Mouse (Mus musculus) cerebellum, adult 2 months (tissue): ENCODE data around the gene Lrrc8a.

Experiments used
- CTCF ChIP-seq: fragments of 200-500 bp; IDR thresholded peaks from 2 replicates; pipeline ENCODE4 v1.5.1; 2011; ENCODE audit warnings: low read depth, mild to moderate bottlenecking, control low read depth, low read length, moderate library complexity, borderline replicate concordance; ENCODE audit not compliant: insufficient read depth
- POLR2A ChIP-seq: fragments of 200-500 bp; IDR thresholded peaks from 2 replicates; pipeline ENCODE4 v1.6.1; 2011; ENCODE audit warnings: low read length, control low read depth, borderline replicate concordance; ENCODE audit not compliant: insufficient read depth

DNA sequence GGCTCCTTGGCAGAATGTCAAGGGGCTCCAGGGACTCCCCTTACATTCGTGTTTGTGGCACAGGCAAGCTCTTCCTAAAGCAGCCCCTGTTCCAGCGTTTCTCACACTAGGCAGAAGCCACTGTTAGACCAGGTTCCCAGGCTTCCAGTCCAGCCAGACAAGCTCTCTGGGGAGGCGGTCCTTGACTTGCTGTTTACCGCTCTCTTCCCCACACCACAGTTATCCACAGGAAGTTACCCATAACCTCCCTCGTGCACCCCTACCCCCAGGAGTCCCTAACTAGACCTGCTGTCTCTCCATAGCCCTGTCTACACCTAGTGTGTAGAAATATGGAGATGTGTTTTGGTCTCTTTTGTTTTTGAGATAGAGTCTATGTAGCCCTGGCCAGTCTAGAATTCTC is 16.3 kb downstream of the Lrrc8a start:
- TF ChIP-seq POLR2A (no peak), CTCF (no peak)
